Mouse (Mus musculus) lung, adult 2 months (tissue): ENCODE data around the gene Muc13.

Experiments used
- CTCF ChIP-seq: fragments of 200-500 bp; IDR thresholded peaks from 2 replicates; pipeline ENCODE4 v1.5.1; 2011; ENCODE audit warnings: mild to moderate bottlenecking, low read length, control low read depth; ENCODE audit not compliant: insufficient read depth
- POLR2A ChIP-seq: fragments of 200-500 bp; IDR thresholded peaks from 2 replicates; pipeline ENCODE4 v1.6.1; 2011; ENCODE audit warnings: low read depth, mild to moderate bottlenecking, control low read depth, low read length, borderline replicate concordance; ENCODE audit errors: extremely low read depth

DNA sequence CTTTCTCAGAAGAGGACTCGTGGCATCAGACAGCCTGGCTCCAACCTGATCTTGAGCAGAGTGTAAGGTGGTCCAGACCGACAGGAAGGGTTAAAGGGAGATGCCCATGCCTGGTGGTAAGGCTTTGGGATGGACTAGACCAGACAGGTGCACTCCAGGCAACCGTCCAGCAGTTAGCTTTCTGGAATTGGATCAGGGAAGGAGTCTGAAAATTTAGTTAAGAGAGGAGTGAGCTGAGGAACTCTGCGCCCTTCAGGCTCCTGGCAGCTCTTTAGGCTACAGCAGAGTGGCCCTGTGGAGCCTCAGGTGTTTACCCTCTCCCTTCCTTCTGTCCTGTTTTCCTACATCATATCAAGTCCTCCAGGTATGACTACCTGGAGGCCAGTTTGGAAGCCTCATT lies 68.6 kb downstream of the Muc13 start:
- TF ChIP-seq CTCF: no peak
- no peak for TF ChIP-seq POLR2A
